Mouse (Mus musculus): Measurements from ENCODE around the gene Elp5.

DNA sequence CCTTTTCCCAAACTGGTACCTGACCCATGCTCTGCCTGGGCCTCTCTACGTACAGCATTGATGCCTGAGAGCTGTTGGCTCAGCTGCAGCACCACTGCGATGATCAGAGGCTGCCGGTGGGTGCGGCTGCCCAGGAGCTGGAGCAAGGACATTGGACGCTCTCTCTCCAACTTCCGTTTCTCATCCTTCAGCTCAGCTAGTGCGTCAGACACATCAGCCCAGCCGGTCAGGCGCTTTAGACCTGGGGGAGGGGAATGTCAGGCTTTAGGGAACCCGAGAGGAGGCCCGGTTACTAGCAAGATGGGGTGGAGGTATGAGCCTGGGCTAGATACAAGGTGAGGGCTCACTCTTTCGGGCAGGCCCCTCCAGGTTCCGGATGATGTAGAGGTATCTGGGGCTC, 37.1 kb downstream of the Elp5 start:
- TF ChIP-seq GATA1 (IDR thresholded peaks at IDR 0.05; ENCODE audit: borderline replicate concordance, low read length) (no peak), FLI1 (IDR thresholded peaks at IDR 0.05; ENCODE audit: low read length) (no peak)
